Mouse (Mus musculus) neural tube, embryonic 13.5 days (tissue): ENCODE data around the gene Ddx20. TPM values are rescaled to one million over a fixed set of nuclear protein-coding genes. Genes with fewer than 3 reads are reported as not detected.

Experiments
- ATAC-seq: fragments of 200-750 bp; cut with Nextera tagmentation; 2 replicates; pipeline ENCODE4 v1.8.0; 2017; ENCODE audit warnings: low read depth, mild to moderate bottlenecking, moderate TSS enrichment, moderate library complexity
- H3K27ac ChIP-seq: fragments of 300-500 bp; sonication (generic); replicated peaks from 2 replicates; pipeline ENCODE4 v1.5.1; 2015; ENCODE audit warnings: moderate library complexity, mild to moderate bottlenecking, inconsistent platforms
- H3K27me3 ChIP-seq: fragments of 300-500 bp; sonication (generic); 2 replicates; pipeline ENCODE4 v1.6.1; 2015; ENCODE audit warnings: mild to moderate bottlenecking, inconsistent platforms
- H3K36me3 ChIP-seq: fragments of 300-500 bp; sonication (generic); 2 replicates; pipeline ENCODE4 v1.6.1; 2015; ENCODE audit warnings: mild to moderate bottlenecking, inconsistent platforms
- H3K4me1 ChIP-seq: fragments of 300-500 bp; sonication (generic); replicated peaks from 2 replicates; pipeline ENCODE4 v1.6.1; 2015; ENCODE audit warnings: inconsistent platforms
- H3K4me2 ChIP-seq: fragments of 300-500 bp; sonication (generic); 2 replicates; pipeline ENCODE4 v1.6.1; 2015; ENCODE audit warnings: inconsistent platforms, mild to moderate bottlenecking, moderate library complexity
- H3K4me3 ChIP-seq: fragments of 300-500 bp; sonication (generic); 2 replicates; pipeline ENCODE4 v1.5.1; 2015; ENCODE audit warnings: mild to moderate bottlenecking, inconsistent platforms
- H3K9ac ChIP-seq: fragments of 300-500 bp; sonication (generic); 2 replicates; pipeline ENCODE4 v1.6.1; 2015; ENCODE audit warnings: moderate library complexity, mild to moderate bottlenecking, inconsistent platforms
- H3K9me3 ChIP-seq: fragments of 300-500 bp; sonication (generic); 2 replicates; pipeline ENCODE4 v1.6.1; 2016; ENCODE audit warnings: inconsistent platforms
- WGBS: fragments of 180-500 bp; shearing (Covaris S2); methylation state at CpG from one replicate; pipeline ENCODE4 v1.1.7; 2015; 5-methylcytosine and 5-hydroxymethylcytosine counted together
- polyA plus RNA-seq: library from polyadenylated mRNA; unstranded; fragments of >200 nt; fragmentation: Nextera tagmentation; extraction: Ambion mirVana; gene quantifications from 2 replicates; pipeline ENCODE4 v1.2.1, GENCODE M21; 2015

Gene Ddx20
- polyA plus RNA-seq, 1 experiment from 2014 or later: 24.9 TPM

- 36% methylated on average over 11 of the region's 11 CpGs for WGBS
- Histone ChIP-seq H3K4me1 (peaks cover 49% of the 10 kb centered on the region), H3K4me2 (no peak overlapping the region), H3K27ac (peak overlapping the region; percentile 64), H3K9ac (no peak overlapping the region), H3K4me3 (no peak overlapping the region), H3K9me3 (no peaks in the 10 kb centered on the region), H3K36me3 (no peaks in the 10 kb centered on the region), H3K27me3 (no peaks in the 10 kb centered on the region)
- peak; percentile 72 for ATAC-seq
These were observed 30.6 kb upstream of the Ddx20 start for GRCm38 (mm10) chr3:105717856-105718555.

- Histone ChIP-seq H3K4me3 (no peak overlapping the region), H3K27ac (peak overlapping the region; percentile 19; the same call in 1 of the 2 replicates), H3K36me3 (no peaks in the 10 kb centered on the region), H3K4me1 (peaks cover 49% of the 10 kb centered on the region), H3K9ac (no peak overlapping the region), H3K4me2 (no peak overlapping the region), H3K9me3 (no peaks in the 10 kb centered on the region), H3K27me3 (no peaks in the 10 kb centered on the region)
- ATAC-seq: no peak
- 67% methylated on average over 18 of the region's 18 CpGs for WGBS
These were observed 29.1 kb upstream of the Ddx20 start for GRCm38 (mm10) chr3:105716353-105717000.

- Histone ChIP-seq H3K9ac (no peak overlapping the region), H3K4me2 (no peak overlapping the region), H3K9me3 (no peaks in the 10 kb centered on the region), H3K27me3 (no peaks in the 10 kb centered on the region), H3K27ac (no peak overlapping the region), H3K4me1 (peaks cover 59% of the 10 kb centered on the region), H3K36me3 (no peaks in the 10 kb centered on the region), H3K4me3 (no peak overlapping the region)
- no peak for ATAC-seq
These were observed 27.4 kb upstream of the Ddx20 start for GRCm38 (mm10) chr3:105714820-105715167.

- Histone ChIP-seq H3K27me3 (no peaks in the 10 kb centered on the region), H3K4me1 (peaks cover 59% of the 10 kb centered on the region), H3K4me3 (no peak overlapping the region), H3K9ac (0 out of 2 replicates have a peak overlapping the region, but pooled peaks have one; percentile 38), H3K36me3 (no peaks in the 10 kb centered on the region), H3K4me2 (no peak overlapping the region), H3K9me3 (no peaks in the 10 kb centered on the region), H3K27ac (peak overlapping the region; percentile 79)
- WGBS: 27% methylated on average over 8 of the region's 8 CpGs
- ATAC-seq: peak; percentile 17; the same call in 1 of the 2 replicates
These were observed 26.9 kb upstream of the Ddx20 start for GRCm38 (mm10) chr3:105714091-105714819.

GRCm38 (mm10) chr3:105712827-105713226 is 25.5 kb upstream of the Ddx20 start:
- H3K4me2 ChIP-seq: no peak overlapping the region
- H3K4me3 ChIP-seq: no peak overlapping the region
- H3K27ac ChIP-seq: peak overlapping the region; percentile 46
- H3K36me3 ChIP-seq: no peaks in the 10 kb centered on the region
- no peak overlapping the region for H3K9ac ChIP-seq
- H3K9me3 ChIP-seq: no peaks in the 10 kb centered on the region
- H3K4me1 ChIP-seq: peaks cover 52% of the 10 kb centered on the region
- ATAC-seq: no peak
- no peaks in the 10 kb centered on the region for H3K27me3 ChIP-seq

- no peaks in the 10 kb centered on the region for H3K36me3 ChIP-seq
- no peaks in the 10 kb centered on the region for H3K9me3 ChIP-seq
- no peak overlapping the region for H3K4me2 ChIP-seq
- H3K4me1 ChIP-seq: peaks cover 51% of the 10 kb centered on the region
- ATAC-seq: no peak
- 63% methylated on average over 7 of the region's 7 CpGs for WGBS
- H3K4me3 ChIP-seq: no peak overlapping the region
- H3K27ac ChIP-seq: peak overlapping the region; percentile 4; the same call in 1 of the 2 replicates
- H3K27me3 ChIP-seq: peaks cover 9% of the 10 kb centered on the region
- no peak overlapping the region for H3K9ac ChIP-seq
These were observed 24.4 kb upstream of the Ddx20 start for GRCm38 (mm10) chr3:105711741-105712140.

GRCm38 (mm10) chr3:105710246-105710645 is 22.9 kb upstream of the Ddx20 start:
- Histone ChIP-seq H3K27me3 (peaks cover 21% of the 10 kb centered on the region), H3K27ac (0 out of 2 replicates have a peak overlapping the region, but pooled peaks have one; percentile 34), H3K9ac (no peak overlapping the region), H3K4me1 (peaks cover 57% of the 10 kb centered on the region), H3K4me3 (no peak overlapping the region), H3K9me3 (no peaks in the 10 kb centered on the region), H3K36me3 (no peaks in the 10 kb centered on the region), H3K4me2 (no peak overlapping the region; the same call in 1 of the 2 replicates)
- WGBS: 43% methylated on average over 6 of the region's 6 CpGs
- ATAC-seq: peak; percentile 58; the same call in 1 of the 2 replicates

- Histone ChIP-seq H3K36me3 (no peaks in the 10 kb centered on the region), H3K9me3 (no peaks in the 10 kb centered on the region), H3K4me3 (0 out of 2 replicates have a peak overlapping the region, but pooled peaks have one; percentile 3), H3K4me2 (peak overlapping the region; percentile 91; the same call in 1 of the 2 replicates), H3K27ac (0 out of 2 replicates have a peak overlapping the region, but pooled peaks have one; percentile 10), H3K27me3 (peaks cover 36% of the 10 kb centered on the region), H3K4me1 (peaks cover 55% of the 10 kb centered on the region), H3K9ac (no peak overlapping the region)
- 28% methylated on average over 7 of the region's 7 CpGs for WGBS
- ATAC-seq: no peak
These were observed 20.2 kb upstream of the Ddx20 start for GRCm38 (mm10) chr3:105707590-105707989.

GRCm38 (mm10) chr3:105706366-105707020 is 19.1 kb upstream of the Ddx20 start:
- Histone ChIP-seq H3K4me3 (peak overlapping the region; percentile 52), H3K36me3 (no peaks in the 10 kb centered on the region), H3K9me3 (no peaks in the 10 kb centered on the region), H3K4me2 (peak overlapping the region; percentile 91), H3K9ac (peak overlapping the region; percentile 74; the same call in 1 of the 2 replicates), H3K27ac (0 out of 2 replicates have a peak overlapping the region, but pooled peaks have one; percentile 18), H3K27me3 (peaks cover 46% of the 10 kb centered on the region), H3K4me1 (peaks cover 55% of the 10 kb centered on the region)
- ATAC-seq: no peak
- 36% methylated on average over 4 of the region's 4 CpGs for WGBS

GRCm38 (mm10) chr3:105705561-105705960 is 18.2 kb upstream of the Ddx20 start:
- Histone ChIP-seq H3K27ac (0 out of 2 replicates have a peak overlapping the region, but pooled peaks have one; percentile 10), H3K27me3 (peaks cover 50% of the 10 kb centered on the region), H3K4me3 (peak overlapping the region; percentile 52), H3K4me2 (peak overlapping the region; percentile 91), H3K4me1 (peaks cover 52% of the 10 kb centered on the region), H3K9ac (peak overlapping the region; percentile 74), H3K9me3 (no peaks in the 10 kb centered on the region), H3K36me3 (no peaks in the 10 kb centered on the region)
- no peak for ATAC-seq
- 18% methylated on average over 3 of the region's 3 CpGs for WGBS

- under 1% methylated on average over 28 of the region's 28 CpGs for WGBS
- peak; percentile 72 for ATAC-seq
- Histone ChIP-seq H3K4me1 (peaks cover 47% of the 10 kb centered on the region), H3K36me3 (no peaks in the 10 kb centered on the region), H3K27ac (peak overlapping the region; percentile 46; the same call in 1 of the 2 replicates), H3K4me3 (peak overlapping the region; percentile 52), H3K9me3 (no peaks in the 10 kb centered on the region), H3K27me3 (peaks cover 50% of the 10 kb centered on the region), H3K9ac (peak overlapping the region; percentile 74), H3K4me2 (peak overlapping the region; percentile 91)
These were observed 17.7 kb upstream of the Ddx20 start for GRCm38 (mm10) chr3:105705061-105705549.
